Comparison of ENCODE assay signal across 7 mouse cellular contexts in the genomic region with DNA sequence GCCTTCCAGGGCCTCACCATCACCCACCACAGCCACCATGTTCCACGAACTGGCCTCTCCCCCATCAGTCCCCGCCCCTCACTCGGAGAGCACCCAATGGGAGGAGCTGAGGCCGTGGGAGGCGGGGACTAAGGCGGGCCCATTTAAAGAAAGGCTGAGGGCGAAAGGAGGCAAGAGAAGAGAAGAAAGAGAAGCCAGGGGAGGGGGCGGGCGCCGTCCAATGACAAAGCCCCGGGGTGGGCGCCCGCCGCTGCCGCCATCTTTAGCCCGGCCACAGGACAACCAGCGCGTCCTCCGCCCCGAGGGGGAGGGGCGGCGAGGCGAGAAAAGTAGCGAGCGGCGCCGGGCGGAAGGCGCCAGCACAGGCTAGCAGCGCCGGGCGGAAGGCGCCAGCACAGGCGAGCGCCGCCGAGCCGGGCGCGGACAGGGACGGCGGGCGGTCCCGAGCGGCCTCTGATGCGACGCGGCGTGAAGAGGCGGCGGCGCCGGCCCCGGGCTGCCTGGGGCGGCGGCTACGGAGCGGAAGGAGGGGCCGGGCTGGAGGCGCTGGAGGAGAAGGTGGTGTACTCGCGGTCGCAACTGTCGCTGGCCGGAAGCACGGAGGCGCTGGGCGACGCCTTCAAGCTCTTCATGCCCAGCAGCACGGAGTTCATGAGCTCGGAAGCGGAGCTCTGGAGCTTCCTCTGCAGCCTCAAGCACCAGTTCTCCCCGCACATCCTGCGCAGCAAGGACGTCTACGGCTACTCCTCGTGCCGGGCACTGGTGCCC. TPM values are rescaled to one million over a fixed set of nuclear protein-coding genes. Genes with fewer than 3 reads are reported as not detected.
A peak's percentile ranks its signal among the peaks of the same experiment; 100 is the strongest.
DNase-seq lines count a peak whose midpoint lies in the region; ATAC-seq and TF ChIP-seq lines count a peak whose summit lies in the region.

A gene (plus strand): TSS at position 177 of the 768 bp plus-strand sequence.

- TF ChIP-seq CTCF in intestine, postnatal 0 days (IDR thresholded peaks at IDR 0.05; ENCODE audit: low read depth), result no peak
- no peak for TF ChIP-seq CTCF in small intestine, adult 2 months (IDR thresholded peaks at IDR 0.05; ENCODE audit: extremely low read depth, insufficient read length, insufficient replicate concordance, low read depth, low read length)

- H3K27ac ChIP-seq in intestine, postnatal 0 days (ENCODE audit: low read depth, low read length), result peak within 1 kb of the TSS; percentile 98
- H3K27ac ChIP-seq in midbrain, embryonic 12.5 days (replicated peaks), result peak within 1 kb of the TSS; percentile 96
- H3K27ac ChIP-seq in small intestine, adult 2 months (ENCODE audit: insufficient read depth, low read depth, low read length), result peak within 1 kb of the TSS; percentile 98

- no peaks in the 10 kb centered on the region for H3K36me3 ChIP-seq in intestine, postnatal 0 days (ENCODE audit: control insufficient read depth, insufficient read depth)
- H3K36me3 ChIP-seq in midbrain, embryonic 12.5 days, result no peaks in the 10 kb centered on the region
- peaks cover 3% of the 10 kb centered on the region; the same call in 1 of the 2 replicates for H3K36me3 ChIP-seq in small intestine, adult 2 months (ENCODE audit: control insufficient read depth, insufficient read depth, low read length)

- DNase-seq in adrenal gland, adult 8-10 months, result peak; percentile 79
- peak; percentile 88 for DNase-seq in embryo, embryonic 9.5 days (ENCODE audit: extremely low spot score)
- peak; percentile 69 to 82 for DNase-seq in gastrocnemius, postnatal 4 days (ENCODE audit: low spot score in 2 of 2)
- DNase-seq in left cerebral cortex, postnatal 4 days, result peak; percentile 92

- peak within 1 kb of the TSS; percentile 91 for H3K9ac ChIP-seq in intestine, postnatal 0 days (ENCODE audit: low read depth, low read length)
- H3K9ac ChIP-seq in midbrain, embryonic 12.5 days (replicated peaks), result peak within 1 kb of the TSS; percentile 89

- TF ChIP-seq POLR2A in small intestine, adult 2 months (IDR thresholded peaks at IDR 0.05; ENCODE audit: low read depth, low read length), result peak; percentile 79

- peak within 1 kb of the TSS; percentile 81 for H3K4me3 ChIP-seq in intestine, postnatal 0 days (ENCODE audit: low read depth, low read length)
- peak within 1 kb of the TSS; percentile 84 for H3K4me3 ChIP-seq in midbrain, embryonic 12.5 days
- peak within 1 kb of the TSS; percentile 88 for H3K4me3 ChIP-seq in small intestine, adult 2 months (ENCODE audit: low read depth, low read length)

- H3K4me1 ChIP-seq in intestine, postnatal 0 days (replicated peaks; ENCODE audit: control insufficient read depth, insufficient read depth, low read length), result peaks cover 5% of the 10 kb centered on the region; the same call in 1 of the 2 replicates
- H3K4me1 ChIP-seq in midbrain, embryonic 12.5 days, result peaks cover 18% of the 10 kb centered on the region
- peaks cover 6% of the 10 kb centered on the region; the same call in 1 of the 2 replicates for H3K4me1 ChIP-seq in small intestine, adult 2 months (ENCODE audit: control insufficient read depth, insufficient read depth, insufficient read length, low read length)

- intact Hi-C loops in left cerebral cortex, postnatal 4 days (cut with DNase I), result loop anchor here (5.0 kb wide), 2 partner anchors 86 to 411 kb away; no protein-coding TSS in a partner anchor

- H3K4me2 ChIP-seq in intestine, postnatal 0 days (replicated peaks; ENCODE audit: low read depth), result peak within 1 kb of the TSS; percentile 68
- peak within 1 kb of the TSS; percentile 75 for H3K4me2 ChIP-seq in midbrain, embryonic 12.5 days (replicated peaks)

- peak; percentile 81 for ATAC-seq in intestine, postnatal 0 days
- peak; percentile 91 for ATAC-seq in midbrain, embryonic 12.5 days (ENCODE audit: low FRiP score, low read depth)

- WGBS in intestine, postnatal 0 days, result under 1% methylated on average over 68 of the region's 78 CpGs
- under 1% methylated on average over 62 of the region's 78 CpGs for WGBS in midbrain, embryonic 12.5 days
- WGBS in small intestine, adult 2 months, result under 1% methylated on average over 75 of the region's 78 CpGs

- H3K9me3 ChIP-seq in intestine, postnatal 0 days (ENCODE audit: control insufficient read depth), result no peaks in the 10 kb centered on the region
- no peaks in the 10 kb centered on the region for H3K9me3 ChIP-seq in midbrain, embryonic 12.5 days

- no peaks in the 10 kb centered on the region for H3K27me3 ChIP-seq in intestine, postnatal 0 days (replicated peaks; ENCODE audit: control insufficient read depth, insufficient read depth, low read length)
- peaks cover 4% of the 10 kb centered on the region; the same call in 1 of the 2 replicates for H3K27me3 ChIP-seq in midbrain, embryonic 12.5 days
- no peaks in the 10 kb centered on the region for H3K27me3 ChIP-seq in small intestine, adult 2 months (ENCODE audit: control insufficient read depth, insufficient read depth, low read length)

RNA-seq across cellular contexts. Expression of the gene that starts here (rescaled TPM):
- 10 to 100 TPM; 10.0 to 14.3 (median 10.8) TPM for total RNA-seq in adrenal gland, adult 8-10 months (2022)
- total RNA-seq in gastrocnemius, postnatal 4 days (2021), result 1 to 10 TPM; 6.3 TPM
- 6.4 TPM in 2 replicates for polyA plus RNA-seq in intestine, postnatal 0 days (2015; fragmentation: Nextera tagmentation; extraction: Ambion mirVana)
- total RNA-seq in left cerebral cortex, postnatal 4 days (2021), result 10 to 100 TPM; 24.4 to 25.5 TPM
- 6.1 and 6.8 TPM in 2 replicates for polyA plus RNA-seq in midbrain, embryonic 12.5 days (2016; fragmentation: Nextera tagmentation; extraction: Ambion mirVana)
- polyA plus RNA-seq in small intestine, adult 2 months (2012; rRNA removed), result 32.7 and 68.8 TPM in 2 replicates

Comparison
In these comparisons a context has a peak if more than half of its experiments do, and no peak if none do; other contexts are left out.
1. Peak in every context shown above with its lines: DNase-seq, ATAC-seq, H3K4me3 ChIP-seq and H3K27ac ChIP-seq.